Mouse (Mus musculus): ENCODE results near the gene Tmem270. TPM values are rescaled to one million over a fixed set of nuclear protein-coding genes. Genes with fewer than 3 reads are reported as not detected.
A peak's percentile ranks its signal among the peaks of the same experiment; 100 is the strongest.

Tmem270 gene
- polyA plus RNA-seq, 1 experiment from 2014 or later = not detected

- no peaks in the 10 kb centered on the region; the same call in 1 of the 2 replicates for H3K4me1 ChIP-seq (ENCODE audit: control insufficient read depth, insufficient read depth, low read depth, low read length)
- H3K27me3 ChIP-seq (replicated peaks; ENCODE audit: control insufficient read depth, insufficient read depth, low read length) = no peaks in the 10 kb centered on the region
- H3K9me3 ChIP-seq (ENCODE audit: control insufficient read depth, low read length) = no peaks in the 10 kb centered on the region
- H3K4me2 ChIP-seq (ENCODE audit: low read length) = no peak overlapping the region
- no peaks in the 10 kb centered on the region for H3K36me3 ChIP-seq (ENCODE audit: control insufficient read depth, insufficient read depth, low read length)
- ATAC-seq = no peak
- 78% methylated on average over 17 of the region's 17 CpGs for WGBS
- no peak overlapping the region for H3K27ac ChIP-seq (ENCODE audit: low read depth, low read length)
- no peak overlapping the region for H3K4me3 ChIP-seq (ENCODE audit: low read length)
- no peak overlapping the region for H3K9ac ChIP-seq (ENCODE audit: low read depth, low read length)
Measured at GRCm38 (mm10) chr5:134897596-134897995, 8.9 kb downstream of the Tmem270 start.

GRCm38 (mm10) chr5:134896965-134897364 lies 9.6 kb downstream of the Tmem270 start:
- H3K4me1 ChIP-seq (ENCODE audit: control insufficient read depth, insufficient read depth, low read depth, low read length) = no peaks in the 10 kb centered on the region; the same call in 1 of the 2 replicates
- no peak for ATAC-seq

GRCm38 (mm10) chr5:134895291-134895690 lies 11.2 kb downstream of the Tmem270 start:
- no peaks in the 10 kb centered on the region for H3K36me3 ChIP-seq (ENCODE audit: control insufficient read depth, insufficient read depth, low read length)
- no peak overlapping the region for H3K4me3 ChIP-seq (ENCODE audit: low read length)
- H3K9me3 ChIP-seq (ENCODE audit: control insufficient read depth, low read length) = no peaks in the 10 kb centered on the region
- 72% methylated on average over 8 of the region's 8 CpGs for WGBS
- no peaks in the 10 kb centered on the region for H3K4me1 ChIP-seq (ENCODE audit: control insufficient read depth, insufficient read depth, low read depth, low read length)
- H3K27me3 ChIP-seq (replicated peaks; ENCODE audit: control insufficient read depth, insufficient read depth, low read length) = no peaks in the 10 kb centered on the region
- no peak overlapping the region for H3K27ac ChIP-seq (ENCODE audit: low read depth, low read length)
- no peak overlapping the region for H3K4me2 ChIP-seq (ENCODE audit: low read length)
- no peak for ATAC-seq
- H3K9ac ChIP-seq (ENCODE audit: low read depth, low read length) = no peak overlapping the region

More at GRCm38 (mm10) chr5:134896965-134897364, 9.6 kb downstream of the Tmem270 start:
- Histone ChIP-seq H3K9ac (ENCODE audit: low read depth, low read length) (no peak overlapping the region), H3K9me3 (ENCODE audit: control insufficient read depth, low read length) (no peaks in the 10 kb centered on the region), H3K4me3 (ENCODE audit: low read length) (no peak overlapping the region), H3K27me3 (replicated peaks; ENCODE audit: control insufficient read depth, insufficient read depth, low read length) (no peaks in the 10 kb centered on the region), H3K27ac (ENCODE audit: low read depth, low read length) (no peak overlapping the region), H3K4me2 (ENCODE audit: low read length) (no peak overlapping the region), H3K36me3 (ENCODE audit: control insufficient read depth, insufficient read depth, low read length) (no peaks in the 10 kb centered on the region)
- 66% methylated on average over 5 of the region's 8 CpGs for WGBS

GRCm38 (mm10) chr5:134892717-134893116 lies 13.8 kb downstream of the Tmem270 start:
- no peak overlapping the region for H3K9ac ChIP-seq (ENCODE audit: low read depth, low read length)
- no peak overlapping the region for H3K4me2 ChIP-seq (ENCODE audit: low read length)
- no peak overlapping the region for H3K4me3 ChIP-seq (ENCODE audit: low read length)
- no peaks in the 10 kb centered on the region for H3K27me3 ChIP-seq (replicated peaks; ENCODE audit: control insufficient read depth, insufficient read depth, low read length)
- no peak for ATAC-seq
- no peaks in the 10 kb centered on the region for H3K9me3 ChIP-seq (ENCODE audit: control insufficient read depth, low read length)
- no peak overlapping the region for H3K27ac ChIP-seq (ENCODE audit: low read depth, low read length)
- WGBS = 79% methylated on average over 5 of the region's 5 CpGs
- H3K4me1 ChIP-seq (ENCODE audit: control insufficient read depth, insufficient read depth, low read depth, low read length) = no peaks in the 10 kb centered on the region
- no peaks in the 10 kb centered on the region for H3K36me3 ChIP-seq (ENCODE audit: control insufficient read depth, insufficient read depth, low read length)

DNA sequence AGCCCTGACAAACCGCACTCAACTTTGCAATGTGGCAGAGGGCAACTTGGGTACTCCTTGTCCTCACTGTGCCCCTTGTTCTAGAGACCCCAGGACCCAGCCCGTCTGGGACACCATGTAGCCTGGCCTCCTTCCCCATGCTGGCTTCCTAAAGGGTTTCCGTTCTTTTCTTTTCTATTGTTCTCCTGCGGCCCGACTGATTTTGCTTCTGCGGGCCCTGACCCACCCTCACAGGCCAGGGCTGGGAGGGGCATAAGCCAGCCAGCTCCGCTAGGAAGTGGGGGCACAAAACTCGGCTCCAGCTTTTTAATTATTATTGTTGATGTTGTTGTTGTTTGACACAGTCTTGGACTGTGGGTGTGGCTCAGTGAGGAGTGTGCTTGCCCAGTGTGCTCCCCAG lies 15.0 kb downstream of the Tmem270 start:
- no peaks in the 10 kb centered on the region for H3K9me3 ChIP-seq (ENCODE audit: control insufficient read depth, low read length)
- H3K9ac ChIP-seq (ENCODE audit: low read depth, low read length) = no peak overlapping the region
- no peak overlapping the region for H3K4me2 ChIP-seq (ENCODE audit: low read length)
- H3K4me1 ChIP-seq (ENCODE audit: control insufficient read depth, insufficient read depth, low read depth, low read length) = no peaks in the 10 kb centered on the region
- ATAC-seq = no peak
- H3K36me3 ChIP-seq (ENCODE audit: control insufficient read depth, insufficient read depth, low read length) = no peaks in the 10 kb centered on the region
- no peak overlapping the region for H3K27ac ChIP-seq (ENCODE audit: low read depth, low read length)
- H3K27me3 ChIP-seq (replicated peaks; ENCODE audit: control insufficient read depth, insufficient read depth, low read length) = no peaks in the 10 kb centered on the region
- 59% methylated on average over 8 of the region's 8 CpGs for WGBS
- H3K4me3 ChIP-seq (ENCODE audit: low read length) = no peak overlapping the region

DNA sequence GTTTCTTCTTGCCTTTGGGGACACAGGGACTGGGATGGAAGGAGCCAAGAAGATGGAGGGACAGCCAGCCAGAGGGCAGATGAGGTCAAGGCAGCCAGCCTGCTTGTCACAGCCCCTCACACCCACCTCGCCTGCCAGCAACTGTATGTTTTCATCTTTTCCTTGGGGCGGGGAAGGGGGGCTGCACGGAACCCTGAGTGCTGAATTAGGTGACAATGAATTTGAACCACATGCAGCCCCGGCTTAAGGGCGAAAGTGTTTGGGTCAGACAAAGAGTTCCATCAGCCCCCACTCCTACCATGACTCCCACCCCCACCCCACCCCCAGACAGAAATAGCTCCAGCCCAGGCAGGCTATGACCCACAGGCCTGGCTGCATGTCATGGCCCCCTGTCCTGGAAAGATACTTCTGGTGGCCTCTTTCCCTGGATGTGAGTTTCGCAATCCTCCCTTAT lies 15.9 kb downstream of the Tmem270 start:
- H3K27ac ChIP-seq (ENCODE audit: low read depth, low read length) = no peak overlapping the region
- ATAC-seq = no peak
- 81% methylated on average over 6 of the region's 6 CpGs for WGBS

DNA sequence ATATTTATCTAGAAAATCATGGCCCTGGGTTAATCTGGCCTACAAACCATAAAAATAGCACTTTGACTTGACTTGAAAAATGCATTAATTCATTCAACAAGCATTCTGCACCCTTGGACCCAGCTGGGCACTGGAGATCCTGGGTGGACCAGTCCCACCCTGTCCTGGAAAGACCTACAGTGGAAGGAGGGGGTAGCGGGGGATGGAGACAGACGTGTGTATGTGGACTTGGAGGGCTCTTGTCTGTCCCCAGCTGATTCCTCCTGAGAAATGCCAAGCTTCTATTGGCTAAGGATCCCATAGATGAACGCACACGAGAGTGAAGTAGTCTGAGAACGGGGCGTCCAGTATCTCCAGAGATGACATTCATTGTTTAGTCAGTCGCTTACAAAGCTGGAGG lies 18.0 kb downstream of the Tmem270 start:
- H3K9me3 ChIP-seq (ENCODE audit: control insufficient read depth, low read length) = no peaks in the 10 kb centered on the region
- no peaks in the 10 kb centered on the region for H3K27me3 ChIP-seq (replicated peaks; ENCODE audit: control insufficient read depth, insufficient read depth, low read length)
- 89% methylated on average over 7 of the region's 7 CpGs for WGBS
- no peak overlapping the region for H3K9ac ChIP-seq (ENCODE audit: low read depth, low read length)
- H3K4me3 ChIP-seq (ENCODE audit: low read length) = no peak overlapping the region
- ATAC-seq = no peak
- no peaks in the 10 kb centered on the region for H3K36me3 ChIP-seq (ENCODE audit: control insufficient read depth, insufficient read depth, low read length)
- H3K27ac ChIP-seq (ENCODE audit: low read depth, low read length) = no peak overlapping the region
- H3K4me1 ChIP-seq (ENCODE audit: control insufficient read depth, insufficient read depth, low read depth, low read length) = no peaks in the 10 kb centered on the region
- no peak overlapping the region for H3K4me2 ChIP-seq (ENCODE audit: low read length)

More for the DNA sequence above, 15.9 kb downstream of the Tmem270 start:
- Histone ChIP-seq H3K4me1 (ENCODE audit: control insufficient read depth, insufficient read depth, low read depth, low read length) (no peaks in the 10 kb centered on the region), H3K36me3 (ENCODE audit: control insufficient read depth, insufficient read depth, low read length) (no peaks in the 10 kb centered on the region), H3K9me3 (ENCODE audit: control insufficient read depth, low read length) (no peaks in the 10 kb centered on the region), H3K9ac (ENCODE audit: low read depth, low read length) (no peak overlapping the region), H3K4me3 (ENCODE audit: low read length) (no peak overlapping the region), H3K27me3 (replicated peaks; ENCODE audit: control insufficient read depth, insufficient read depth, low read length) (no peaks in the 10 kb centered on the region), H3K4me2 (ENCODE audit: low read length) (no peak overlapping the region)

DNA sequence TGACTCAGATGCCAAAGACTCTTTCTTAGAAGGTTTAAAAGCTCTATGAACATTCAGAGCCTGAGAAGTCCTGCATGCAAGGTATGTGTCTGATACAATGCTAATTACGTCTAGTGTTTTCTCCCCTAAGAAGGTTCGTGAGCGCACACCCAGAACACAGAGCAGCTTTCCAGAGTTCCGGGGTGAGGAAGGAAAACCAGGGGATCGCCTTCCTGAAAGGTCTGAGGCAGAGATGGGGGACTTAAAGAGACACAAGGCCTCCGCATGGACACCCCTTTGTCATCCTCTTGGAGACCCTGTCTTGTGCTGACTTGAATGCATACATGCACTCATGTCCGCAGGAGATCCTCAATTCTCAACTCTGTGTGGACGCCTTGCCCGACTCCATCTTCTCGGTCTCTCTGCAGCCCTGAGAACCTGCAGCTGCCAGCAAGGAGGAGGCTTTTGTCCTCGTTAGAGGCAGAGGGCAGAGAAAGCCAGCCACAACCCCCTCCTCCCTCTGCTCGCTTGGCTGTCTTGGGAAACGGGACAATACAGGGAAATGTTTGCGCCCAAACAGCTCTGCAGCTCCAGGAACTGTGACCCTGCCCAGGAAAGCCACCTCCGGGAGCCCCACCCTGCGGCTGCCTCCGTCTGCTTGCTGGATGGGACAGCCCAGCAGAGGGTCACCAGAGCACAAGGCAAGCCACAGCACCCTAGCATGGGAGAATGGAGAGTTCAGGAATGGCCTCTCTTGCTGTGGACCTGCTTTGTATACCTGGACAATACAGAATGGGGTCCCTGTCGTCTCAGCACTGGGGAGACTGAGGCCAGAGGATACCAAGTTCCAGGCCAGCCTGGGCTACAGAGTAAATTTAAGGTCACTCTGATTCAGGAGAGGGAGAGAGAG lies 18.8 kb downstream of the Tmem270 start:
- WGBS = 45% methylated on average over 18 of the region's 18 CpGs
- Histone ChIP-seq H3K36me3 (ENCODE audit: control insufficient read depth, insufficient read depth, low read length) (no peaks in the 10 kb centered on the region), H3K9me3 (ENCODE audit: control insufficient read depth, low read length) (no peaks in the 10 kb centered on the region), H3K4me1 (ENCODE audit: control insufficient read depth, insufficient read depth, low read depth, low read length) (no peaks in the 10 kb centered on the region), H3K27ac (ENCODE audit: low read depth, low read length) (no peak overlapping the region), H3K9ac (ENCODE audit: low read depth, low read length) (no peak overlapping the region), H3K27me3 (replicated peaks; ENCODE audit: control insufficient read depth, insufficient read depth, low read length) (no peaks in the 10 kb centered on the region), H3K4me3 (ENCODE audit: low read length) (no peak overlapping the region), H3K4me2 (ENCODE audit: low read length) (no peak overlapping the region)
- ATAC-seq = no peak

GRCm38 (mm10) chr5:134883077-134883476 lies 23.5 kb downstream of the Tmem270 start:
- Histone ChIP-seq H3K9ac (ENCODE audit: low read depth, low read length) (no peak overlapping the region; the same call in 1 of the 2 replicates), H3K27me3 (replicated peaks; ENCODE audit: control insufficient read depth, insufficient read depth, low read length) (no peaks in the 10 kb centered on the region), H3K4me1 (ENCODE audit: control insufficient read depth, insufficient read depth, low read depth, low read length) (no peaks in the 10 kb centered on the region), H3K4me2 (ENCODE audit: low read length) (no peak overlapping the region), H3K36me3 (ENCODE audit: control insufficient read depth, insufficient read depth, low read length) (no peaks in the 10 kb centered on the region), H3K9me3 (ENCODE audit: control insufficient read depth, low read length) (peaks cover 7% of the 10 kb centered on the region), H3K27ac (ENCODE audit: low read depth, low read length) (no peak overlapping the region), H3K4me3 (ENCODE audit: low read length) (no peak overlapping the region)
- ATAC-seq = peak; percentile 40; the same call in 1 of the 2 replicates
- WGBS = 56% methylated on average over 3 of the region's 3 CpGs
